Mouse (Mus musculus): ENCODE measurements around the gene Unkl. TPM values are rescaled to one million over a fixed set of nuclear protein-coding genes. Genes with fewer than 3 reads are reported as not detected.

Gene Unkl
- total RNA-seq (2023): 76.9 TPM

DNA sequence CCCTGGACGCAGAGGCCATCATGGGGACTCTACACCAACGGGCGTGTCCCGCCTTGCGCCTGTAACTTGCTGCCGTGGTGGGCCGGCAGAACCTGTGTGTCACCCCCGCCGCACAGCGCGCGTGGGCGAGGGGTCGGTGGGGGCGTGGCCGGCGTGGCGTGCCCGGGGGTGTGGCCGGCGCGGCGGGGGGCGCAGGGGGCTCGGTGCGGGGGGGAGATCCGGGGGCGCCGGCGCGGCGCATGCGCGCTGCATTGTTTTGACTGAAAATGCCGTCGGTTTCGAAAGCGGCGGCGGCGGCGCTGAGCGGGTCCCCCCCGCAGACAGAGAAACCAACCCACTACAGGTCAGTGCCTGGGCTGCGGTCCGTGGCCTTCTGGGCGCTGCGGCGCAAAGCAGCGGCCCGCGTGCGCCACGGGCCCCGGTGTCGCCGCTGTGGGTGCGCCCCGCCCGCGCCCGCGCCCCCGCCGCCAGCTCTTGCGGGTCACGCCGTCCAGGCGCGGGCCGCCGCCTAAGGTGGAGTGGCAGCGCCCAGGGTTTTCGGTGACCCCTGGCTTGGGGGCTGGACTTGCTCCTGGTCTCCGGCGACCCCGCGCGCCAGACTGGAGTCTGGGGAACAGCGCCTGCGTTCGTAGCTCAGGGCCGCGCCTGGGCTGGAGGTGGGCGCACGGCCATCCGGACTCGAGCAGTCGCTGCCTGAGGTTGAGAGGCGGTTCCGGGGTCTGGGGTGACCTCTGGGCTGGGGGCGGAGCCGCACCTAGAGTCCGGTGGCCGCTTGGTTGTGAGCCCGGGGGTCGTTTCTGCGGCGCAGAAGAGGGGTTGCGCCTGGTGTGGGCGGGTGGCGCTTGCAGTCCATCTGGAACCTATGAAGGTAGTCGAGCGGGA lies at the start of gene Unkl:
TSS of gene Unkl (plus strand) at position 248 of the 882 bp plus-strand sequence.

DNA sequence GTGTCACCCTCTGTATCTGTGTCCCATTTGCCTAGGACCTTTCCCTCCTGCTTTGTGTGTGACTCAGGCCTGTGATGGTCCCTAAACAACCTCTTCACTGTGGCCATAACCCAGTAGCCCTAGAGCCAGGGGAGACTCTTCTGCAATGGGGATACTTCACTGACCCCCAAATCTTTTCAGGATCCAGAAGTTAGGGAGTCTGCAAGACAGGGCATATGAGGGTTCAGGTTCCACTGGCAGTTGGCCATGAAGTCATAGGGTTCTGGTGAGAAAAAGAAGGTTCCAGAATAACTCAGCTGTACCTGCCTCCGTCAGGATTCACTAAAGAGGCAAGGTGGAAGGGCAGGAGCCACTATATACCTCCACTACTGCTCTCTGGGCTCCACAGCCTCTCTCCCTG lies 26.0 kb upstream of the Unkl start, which contains the start of gene Ccdc154:
TSS of gene Ccdc154 (plus strand) at position 301 of the 400 bp plus-strand sequence.

DNA sequence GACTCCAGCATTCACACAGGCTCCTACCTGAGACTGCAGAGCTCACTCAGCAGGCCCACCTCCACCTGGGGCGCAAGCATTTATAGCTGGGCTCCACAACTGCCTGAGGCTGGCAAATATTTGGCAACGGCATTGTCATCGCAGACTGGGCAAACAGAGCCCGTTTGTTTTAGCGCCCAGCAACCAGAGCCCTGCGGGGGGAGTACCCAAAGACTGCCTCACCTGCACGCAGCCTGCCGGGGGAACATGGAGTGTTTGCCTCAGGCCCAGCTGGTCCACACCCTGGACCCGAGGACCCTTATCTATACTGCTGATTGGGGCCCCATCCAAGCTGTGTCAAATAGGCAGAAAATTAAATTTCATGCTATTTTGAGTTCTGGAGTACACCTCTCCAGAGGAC lies 12.8 kb upstream of the Unkl start, which contains the start of gene Gm38655:
TSS of gene Gm38655 (minus strand) at position 61 of the 400 bp plus-strand sequence.

DNA sequence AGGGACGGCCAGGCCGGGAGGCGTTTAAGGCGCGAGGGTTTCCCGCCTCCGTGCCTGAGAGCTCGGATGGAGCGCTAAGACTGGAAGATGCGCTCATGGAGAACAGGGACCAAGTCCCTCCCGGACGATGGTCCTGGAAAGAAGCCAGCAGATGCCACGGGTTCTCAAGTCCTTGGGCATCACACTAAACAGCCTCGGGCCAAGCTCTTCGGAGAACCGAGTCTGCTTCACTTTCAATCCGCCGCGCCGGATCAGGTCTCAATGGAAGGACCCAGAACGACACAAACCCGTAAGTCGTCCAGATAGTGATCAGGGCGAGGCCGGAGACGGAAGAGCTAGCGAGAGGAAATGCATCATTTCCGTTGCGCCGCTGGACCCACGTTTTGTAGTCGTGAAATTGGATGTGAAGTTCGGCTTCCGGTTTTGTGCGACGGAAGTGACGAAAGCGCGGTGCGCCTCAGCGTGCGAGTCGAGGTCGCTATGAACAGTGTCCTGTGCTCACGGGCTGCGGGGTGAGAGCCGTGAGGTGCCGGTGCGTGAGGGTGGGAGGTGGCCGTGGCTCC lies 4.0 kb upstream of the Unkl start, which contains the start of gene BC003965:
TSS of gene BC003965 (plus strand) at position 426 of the 563 bp plus-strand sequence.

DNA sequence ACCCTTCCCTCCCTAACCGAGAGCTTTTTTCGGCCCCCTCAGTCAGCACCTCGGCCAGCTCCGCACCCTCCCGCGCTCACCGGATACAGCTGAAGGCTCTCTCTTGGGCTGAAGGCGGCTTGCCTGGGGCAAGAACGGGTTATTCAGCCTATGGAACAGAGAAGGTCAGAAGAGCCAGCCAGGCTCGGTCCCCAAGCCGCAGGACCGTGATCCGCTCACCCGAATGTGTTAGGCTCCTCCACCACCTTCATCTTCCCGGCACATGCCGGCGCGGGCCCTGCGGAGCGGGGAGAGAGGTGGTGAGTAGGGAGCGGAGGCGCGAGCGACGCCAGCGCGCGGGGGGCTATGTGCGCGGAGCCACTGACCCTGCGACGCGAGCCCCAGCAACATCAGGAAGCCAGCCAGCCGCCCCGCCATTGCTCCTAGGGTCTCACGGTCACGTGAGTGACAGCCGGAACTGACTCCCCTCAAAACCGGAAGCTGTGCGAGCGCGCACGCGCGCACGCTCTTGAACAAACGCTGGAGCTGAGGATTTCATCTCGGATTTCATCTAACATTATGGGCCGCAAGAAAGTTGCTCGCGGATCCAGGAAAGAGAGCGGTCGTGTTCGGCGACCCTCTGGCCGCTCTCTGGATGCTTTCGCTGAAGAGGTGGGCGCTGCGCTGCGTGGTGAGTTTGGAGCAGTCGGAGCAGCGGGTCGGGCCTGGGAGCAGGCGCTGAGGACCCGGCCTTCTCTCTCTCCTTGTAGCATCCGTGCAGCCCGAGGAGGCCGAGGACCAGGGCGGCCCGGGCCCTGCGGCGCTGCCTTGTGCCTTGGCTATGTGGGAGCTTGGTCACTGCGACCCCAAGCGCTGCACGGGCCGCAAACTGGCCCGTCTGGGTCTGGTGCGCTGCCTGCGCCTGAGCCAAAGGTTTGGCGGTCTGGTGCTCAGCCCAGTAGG lies 51.8 kb downstream of the Unkl start, which contains the start of the genes Gnptg and Tsr3:
TSS of gene Gnptg (minus strand) at position 430 of the 942 bp plus-strand sequence.
TSS of gene Tsr3 (plus strand) at position 476 of the 942 bp plus-strand sequence.

DNA sequence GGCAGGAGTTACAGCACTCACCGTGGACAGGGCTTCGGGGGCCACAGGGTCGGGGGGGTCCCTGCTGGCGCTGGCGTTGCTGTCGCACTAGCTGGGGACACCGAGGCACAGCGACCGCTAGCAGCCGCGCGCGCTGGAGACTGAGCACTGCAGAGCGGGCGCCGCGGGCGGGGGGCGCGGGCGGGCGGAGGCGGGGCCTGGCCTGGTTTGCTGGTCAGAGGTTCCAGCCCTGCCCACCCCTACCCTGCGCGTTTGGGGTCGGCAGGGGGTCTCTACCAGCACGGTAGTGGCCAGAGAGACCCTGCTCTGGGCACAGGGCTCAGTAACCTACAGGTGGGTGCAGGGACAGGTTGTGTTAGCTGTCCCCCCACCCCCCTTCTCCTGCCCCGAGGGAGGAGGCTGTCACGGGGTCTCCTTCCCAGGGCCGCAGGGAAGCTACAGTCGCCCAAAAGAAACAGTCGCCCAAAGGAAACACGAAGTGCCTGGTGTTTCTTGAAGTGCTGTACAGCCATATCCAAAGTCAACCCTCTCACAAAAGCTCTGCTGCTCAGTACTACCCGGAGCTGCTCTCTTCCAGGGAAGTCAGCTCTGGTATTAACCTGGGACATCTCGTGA lies 68.0 kb downstream of the Unkl start, which contains the start of gene Baiap3:
TSS of gene Baiap3 (minus strand) at position 225 of the 615 bp plus-strand sequence.

DNA sequence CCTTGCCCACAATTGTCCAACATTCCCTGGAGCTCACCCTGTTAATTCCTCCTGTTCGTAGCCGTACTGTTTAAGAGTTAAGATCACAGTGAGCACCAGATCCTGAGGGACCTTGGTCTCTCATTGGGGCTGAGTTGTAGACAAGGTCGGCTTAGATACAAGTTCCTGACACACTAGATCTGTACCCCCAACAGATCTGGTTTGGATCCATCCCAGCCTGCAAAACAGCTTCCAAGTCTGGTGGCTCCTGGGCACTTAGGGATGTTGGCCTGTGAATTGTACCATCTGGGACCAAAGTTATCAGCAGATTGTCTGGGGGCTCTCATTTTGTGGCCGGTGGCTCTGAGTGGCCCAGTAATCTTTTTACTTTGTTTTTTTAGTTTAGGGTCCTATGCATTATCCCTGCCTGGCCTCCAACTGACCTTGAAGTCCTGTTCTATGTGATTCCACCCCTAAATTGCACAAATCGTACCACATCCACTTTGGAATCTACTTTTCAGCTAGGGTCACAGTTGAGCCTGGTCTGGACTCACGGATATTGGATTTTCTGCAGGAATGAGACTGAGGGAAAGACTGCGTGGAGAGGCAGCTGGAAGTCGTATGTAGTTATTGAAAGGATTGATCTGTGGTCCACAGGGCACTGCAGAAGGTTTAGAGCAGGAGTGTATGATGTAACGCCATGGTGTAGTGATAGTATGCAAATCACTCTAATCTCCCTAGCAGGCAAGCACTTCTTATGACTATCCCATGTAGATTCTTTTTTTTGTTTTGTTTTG lies 86.6 kb downstream of the Unkl start, which contains the start of gene Ube2i:
TSS of gene Ube2i (minus strand) at position 52 of the 776 bp plus-strand sequence.

Other genes with a start within 250 kb of the Unkl start
- 18.5 TPM for gene Jpt2, start 227.7 kb upstream of the Unkl start, total RNA-seq (2023)
- gene Cramp1l, start 172.6 kb upstream of the Unkl start, total RNA-seq (2023): 36.7 TPM
- gene Ift140, start 172.3 kb upstream of the Unkl start, total RNA-seq (2023): 31.4 TPM
- not detected for gene Tmem204, start 104.8 kb upstream of the Unkl start, total RNA-seq (2023)
- 38.0 TPM for gene Telo2, start 72.4 kb upstream of the Unkl start, total RNA-seq (2023)
- not detected for gene Ptx4, start 67.6 kb upstream of the Unkl start, total RNA-seq (2023)
- 35.2 TPM for gene Clcn7, start 55.0 kb upstream of the Unkl start, total RNA-seq (2023)
- gene Ccdc154, start 25.9 kb upstream of the Unkl start, total RNA-seq (2023): 0.61 TPM
- not detected for gene Gm38655, start 12.9 kb upstream of the Unkl start, total RNA-seq (2023)
- 13.3 TPM for gene BC003965, start 3.8 kb upstream of the Unkl start, total RNA-seq (2023)
- 59.6 TPM for gene Gnptg, start 51.7 kb downstream of the Unkl start, total RNA-seq (2023)
- gene Tsr3, start 51.8 kb downstream of the Unkl start, total RNA-seq (2023): 23.3 TPM
- 29.1 TPM for gene Baiap3, start 68.0 kb downstream of the Unkl start, total RNA-seq (2023)
- gene Ube2i, start 86.2 kb downstream of the Unkl start, total RNA-seq (2023): 409 TPM
- gene Prss34, start 110.0 kb downstream of the Unkl start, total RNA-seq (2023): not detected
- gene Prss28, start 120.2 kb downstream of the Unkl start, total RNA-seq (2023): not detected
- not detected for gene Prss29, start 130.3 kb downstream of the Unkl start, total RNA-seq (2023)
- not detected for gene Tpsab1, start 157.2 kb downstream of the Unkl start, total RNA-seq (2023)
- not detected for gene Tpsb2, start 177.9 kb downstream of the Unkl start, total RNA-seq (2023)
- not detected for gene Tpsg1, start 180.9 kb downstream of the Unkl start, total RNA-seq (2023)
- gene Cacna1h, start 245.4 kb downstream of the Unkl start, total RNA-seq (2023): 0.83 TPM

All from CD8-positive naive resting alpha-beta T cell, adult 57 days (primary cell).